Mouse (Mus musculus) MEL (cell line): Measurements from ENCODE around the gene Prss12. TPM values are rescaled to one million over a fixed set of nuclear protein-coding genes. Genes with fewer than 3 reads are reported as not detected.

ENCODE experiments used
- DNase-seq: peaks from one replicate; pipeline ENCODE4 v3.0.0; 2011; ENCODE audit warnings: low read depth, low spot score
- H3K27ac ChIP-seq: 2 replicates; pipeline ENCODE4 v1.5.1; 2012; ENCODE audit warnings: low read depth, mild to moderate bottlenecking, control low read depth, low read length, moderate library complexity; ENCODE audit not compliant: control insufficient read depth
- H3K27me3 ChIP-seq, 2 experiments: fragments of 150-350 bp in 1 of 2; sonication (generic) in 1 of 2; 2 replicates each; pipeline ENCODE4 v1.6.1; 2012; ENCODE audit warnings: low read length in 2 of 2, mild to moderate bottlenecking in 2 of 2, improper control_type of control experiment in 1 of 2, moderate library complexity in 1 of 2; ENCODE audit not compliant: insufficient read depth in 2 of 2, control insufficient read depth in 1 of 2
- H3K36me3 ChIP-seq, 2 experiments: 2 replicates each; pipeline ENCODE4 v1.6.1; 2012 to 2014; ENCODE audit warnings: low read length in 2 of 2, improper control_type of control experiment in 1 of 2, inconsistent platforms in 1 of 2, mild to moderate bottlenecking in 1 of 2; ENCODE audit not compliant: insufficient read depth in 2 of 2, control insufficient read depth in 1 of 2
- H3K4me1 ChIP-seq, 2 experiments: fragments of 150-350 bp in 1 of 2; sonication (generic) in 1 of 2; 2 replicates each; pipeline ENCODE4 v1.6.1; 2012; ENCODE audit warnings: low read length in 2 of 2, improper control_type of control experiment in 1 of 2, mild to moderate bottlenecking in 1 of 2; ENCODE audit not compliant: insufficient read depth in 2 of 2, control insufficient read depth in 1 of 2
- H3K4me3 ChIP-seq, 2 experiments: fragments of 150-350 bp in 1 of 2; sonication (generic) in 1 of 2; 2 replicates each; pipeline ENCODE4 v1.5.1; 2012; ENCODE audit warnings: low read depth in 2 of 2, low read length in 2 of 2, mild to moderate bottlenecking in 2 of 2, moderate library complexity in 2 of 2, control low read depth in 1 of 2, improper control_type of control experiment in 1 of 2; ENCODE audit not compliant: control insufficient read depth in 1 of 2, insufficient read depth in 1 of 2
- H3K79me2 ChIP-seq: 2 replicates; pipeline ENCODE4 v1.6.1; 2012; ENCODE audit warnings: mild to moderate bottlenecking, low read length, moderate library complexity; ENCODE audit not compliant: control insufficient read depth, poor library complexity, insufficient read depth
- H3K9ac ChIP-seq: 2 replicates; pipeline ENCODE4 v1.6.1; 2012; ENCODE audit warnings: low read depth, mild to moderate bottlenecking, control low read depth, low read length, moderate library complexity; ENCODE audit not compliant: control insufficient read depth, poor library complexity, severe bottlenecking
- H3K9me3 ChIP-seq: fragments of 150-350 bp; sonication (generic); replicated peaks from 2 replicates; pipeline ENCODE4 v1.6.1; 2012; ENCODE audit warnings: mild to moderate bottlenecking, low read length, improper control_type of control experiment, moderate library complexity; ENCODE audit not compliant: insufficient read depth
- CHD1 ChIP-seq: IDR thresholded peaks from 2 replicates; pipeline ENCODE4 v1.6.1; 2012; ENCODE audit warnings: low read depth, mild to moderate bottlenecking, inconsistent platforms, low read length, improper control_type of control experiment
- CHD2 ChIP-seq: IDR thresholded peaks from 2 replicates; pipeline ENCODE4 v1.6.1; 2011; ENCODE audit warnings: low read length, improper control_type of control experiment
- E2F4 ChIP-seq: IDR thresholded peaks from 2 replicates; pipeline ENCODE4 v1.6.1; 2011; ENCODE audit warnings: low read depth, low read length, improper control_type of control experiment, borderline replicate concordance
- ELF1 ChIP-seq: IDR thresholded peaks from 2 replicates; pipeline ENCODE4 v1.6.1; 2014; ENCODE audit warnings: low read depth, mild to moderate bottlenecking, inconsistent platforms, low read length, improper control_type of control experiment, moderate library complexity
- GABPA ChIP-seq: IDR thresholded peaks from 2 replicates; pipeline ENCODE4 v1.6.1; 2012; ENCODE audit warnings: low read depth, mild to moderate bottlenecking, inconsistent platforms, low read length, improper control_type of control experiment, moderate library complexity
- GATA1 ChIP-seq: IDR thresholded peaks from 2 replicates; pipeline ENCODE4 v1.6.1; 2011; ENCODE audit warnings: low read depth, low read length, improper control_type of control experiment
- HCFC1 ChIP-seq: IDR thresholded peaks from 2 replicates; pipeline ENCODE4 v1.6.1; 2012; ENCODE audit warnings: low read depth, mild to moderate bottlenecking, inconsistent platforms, low read length, improper control_type of control experiment, moderate library complexity
- MAFK ChIP-seq: IDR thresholded peaks from 2 replicates; pipeline ENCODE4 v1.6.1; 2011; ENCODE audit warnings: low read depth, mild to moderate bottlenecking, low read length, improper control_type of control experiment, borderline replicate concordance
- MAZ ChIP-seq: IDR thresholded peaks from 2 replicates; pipeline ENCODE4 v1.6.1; 2012; ENCODE audit warnings: low read depth, mild to moderate bottlenecking, inconsistent platforms, low read length, improper control_type of control experiment
- MXI1 ChIP-seq: IDR thresholded peaks from 2 replicates; pipeline ENCODE4 v1.6.1; 2011; ENCODE audit warnings: mild to moderate bottlenecking, low read depth, low read length, improper control_type of control experiment
- MYC ChIP-seq: IDR thresholded peaks from 2 replicates; pipeline ENCODE4 v1.6.1; 2011; ENCODE audit warnings: low read depth, mild to moderate bottlenecking, low read length, improper control_type of control experiment, moderate library complexity
- NELFE ChIP-seq: IDR thresholded peaks from 2 replicates; pipeline ENCODE4 v1.6.1; 2011; ENCODE audit warnings: low read depth, low read length, improper control_type of control experiment
- RCOR1 ChIP-seq: IDR thresholded peaks from 2 replicates; pipeline ENCODE4 v1.6.1; 2012; ENCODE audit warnings: low read depth, mild to moderate bottlenecking, inconsistent platforms, low read length, improper control_type of control experiment
- SIN3A ChIP-seq: IDR thresholded peaks from 2 replicates; pipeline ENCODE4 v1.6.1; 2012; ENCODE audit warnings: low read length, improper control_type of control experiment, inconsistent platforms
- TAL1 ChIP-seq: IDR thresholded peaks from 2 replicates; pipeline ENCODE4 v1.6.1; 2012; ENCODE audit warnings: mild to moderate bottlenecking, inconsistent platforms, low read length, moderate library complexity, mixed read lengths
- UBTF ChIP-seq: IDR thresholded peaks from 2 replicates; pipeline ENCODE4 v1.6.1; 2012; ENCODE audit warnings: low read depth, mild to moderate bottlenecking, inconsistent platforms, low read length, improper control_type of control experiment, moderate library complexity, borderline replicate concordance; ENCODE audit not compliant: insufficient read depth
- USF1 ChIP-seq: IDR thresholded peaks from 2 replicates; pipeline ENCODE4 v1.6.1; 2014; ENCODE audit warnings: low read depth, mild to moderate bottlenecking, inconsistent platforms, low read length, improper control_type of control experiment, moderate library complexity
- USF2 ChIP-seq, 2 experiments: IDR thresholded peaks; 2 replicates each; pipeline ENCODE4 v1.6.1; 2011 to 2012; ENCODE audit warnings: improper control_type of control experiment in 2 of 2, low read length in 2 of 2, borderline replicate concordance in 1 of 2, inconsistent platforms in 1 of 2, low read depth in 1 of 2, mild to moderate bottlenecking in 1 of 2; ENCODE audit not compliant: insufficient read depth in 1 of 2
- ZC3H11A ChIP-seq: IDR thresholded peaks from 2 replicates; pipeline ENCODE4 v1.6.1; 2012; ENCODE audit warnings: low read depth, mild to moderate bottlenecking, inconsistent platforms, low read length, improper control_type of control experiment
- ZMIZ1 ChIP-seq: IDR thresholded peaks from 2 replicates; pipeline ENCODE4 v1.6.1; 2012; ENCODE audit warnings: low read depth, mild to moderate bottlenecking, inconsistent platforms, low read length, improper control_type of control experiment, moderate library complexity
- ZNF384 ChIP-seq: IDR thresholded peaks from 2 replicates; pipeline ENCODE4 v1.6.1; 2012; ENCODE audit warnings: low read depth, mild to moderate bottlenecking, inconsistent platforms, low read length, improper control_type of control experiment
- polyA plus RNA-seq, 2 experiments: library from polyadenylated mRNA; stranded (reverse) in 1 of 2; unstranded in 1 of 2; fragments of >175 nt in 1 of 2; fragments of >200 nt in 1 of 2; gene quantifications; 2 replicates each; pipeline versions ENCODE4 v1.2.1 to v1.2.4; 2012; ENCODE audit warnings: low replicate concordance in 2 of 2, low read depth in 1 of 2; ENCODE audit not compliant: insufficient read length in 2 of 2, insufficient read depth in 1 of 2, missing spikeins in 1 of 2
- total RNA-seq: library from RNA; depleted of rRNA; stranded (reverse); fragments of 300-350 nt; gene quantifications from 2 replicates; pipeline ENCODE4 v1.2.3, GENCODE M21; 2012

The Prss12 gene
- total and polyA plus RNA-seq, 3 experiments: 0.23 TPM; not detected in 2

GRCm38 (mm10) chr3:123448096-123448495 is 1.4 kb downstream of the Prss12 start:
- TF ChIP-seq SIN3A (no peak), CHD1 (no peak), CHD2 (no peak), MAZ (no peak), ZC3H11A (no peak), MAFK (no peak), ELF1 (no peak), ZNF384 (no peak), RCOR1 (no peak), MXI1 (no peak), E2F4 (no peak), TAL1 (no peak), HCFC1 (no peak), USF2 (IDR thresholded peaks at IDR 0.05; ENCODE audit: borderline replicate concordance in 1 of 2, insufficient read depth in 1 of 2, low read depth in 1 of 2, low read length in 2 of 2) (no peak), UBTF (no peak), GATA1 (no peak), NELFE (no peak), USF1 (no peak), ZMIZ1 (no peak), MYC (no peak)
- Histone ChIP-seq H3K4me3 (no peak overlapping the region), H3K36me3 (no peaks in the 10 kb centered on the region), H3K79me2 (no peaks in the 10 kb centered on the region), H3K9me3 (no peaks in the 10 kb centered on the region), H3K27me3 (no peaks in the 10 kb centered on the region; a peak in 1 of 4 replicates), H3K9ac (no peak overlapping the region), H3K4me1 (no peaks in the 10 kb centered on the region), H3K27ac (no peak overlapping the region)
- DNase-seq: no peak

DNA sequence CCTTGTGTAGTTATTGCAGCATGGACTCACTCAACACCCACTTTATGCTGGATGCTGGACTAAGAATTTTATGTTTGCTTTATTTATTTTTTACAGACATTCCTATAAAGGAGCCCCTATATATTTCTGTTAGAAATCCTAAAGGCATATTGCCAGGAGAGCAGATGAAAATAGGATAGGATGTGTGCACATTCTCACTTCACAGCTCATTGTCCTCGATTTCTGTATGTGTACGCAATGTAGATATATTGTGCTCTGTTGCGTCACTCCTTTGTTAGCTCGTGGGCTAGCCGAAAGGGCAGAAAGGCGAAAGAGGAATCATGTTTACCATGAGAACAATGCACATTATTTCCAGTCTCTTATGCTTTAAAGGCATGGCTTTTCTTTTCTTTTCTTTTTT is 3.4 kb downstream of the Prss12 start:
- no peak for DNase-seq
- Histone ChIP-seq H3K4me1 (no peaks in the 10 kb centered on the region), H3K36me3 (no peaks in the 10 kb centered on the region), H3K79me2 (no peaks in the 10 kb centered on the region), H3K27ac (no peak overlapping the region), H3K27me3 (no peaks in the 10 kb centered on the region; a peak in 1 of 4 replicates), H3K9me3 (no peaks in the 10 kb centered on the region), H3K9ac (no peak overlapping the region), H3K4me3 (no peak overlapping the region)
- TF ChIP-seq GABPA (no peak), ELF1 (no peak)
